ENCODE assay signal across 25 mouse cellular contexts in the genomic region with DNA sequence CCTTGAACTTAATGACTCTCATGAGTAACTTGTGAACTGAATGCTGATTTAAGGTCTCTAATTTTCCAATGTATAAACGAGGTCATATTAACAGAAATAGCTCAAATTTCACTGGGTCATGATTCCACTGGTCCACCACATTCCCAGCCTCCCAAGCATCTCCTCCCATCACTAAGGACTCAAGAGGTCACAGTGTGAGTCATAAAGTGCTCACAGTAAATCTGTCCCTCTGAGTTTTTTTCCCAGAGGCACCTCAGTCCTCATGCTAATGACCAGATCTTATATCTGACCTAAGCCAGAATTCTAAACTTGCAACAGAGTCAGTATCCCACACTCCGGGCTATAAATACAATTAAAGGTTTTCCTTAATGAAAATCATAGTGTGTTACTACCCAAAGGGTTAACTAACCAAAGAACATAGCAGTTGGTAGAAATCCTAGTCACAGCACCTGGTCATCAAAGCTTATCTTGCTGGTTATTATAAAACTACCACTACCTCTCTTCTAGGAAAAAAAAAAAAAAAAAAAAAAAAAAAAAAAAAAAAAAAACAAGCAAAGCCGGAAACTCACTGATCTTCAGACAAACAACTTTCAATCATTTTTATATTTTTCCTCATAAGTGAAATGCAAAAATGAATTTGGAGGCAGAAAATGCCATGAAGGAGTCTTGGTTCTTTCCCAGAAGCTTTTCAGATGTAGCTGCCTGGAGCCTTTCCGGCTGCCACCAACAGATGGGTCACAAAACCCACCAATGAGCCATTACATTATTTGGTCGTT.
"Had no signal": no experiment of that assay in that cellular context is flagged by ENCODE, and none has a peak within 500 bp of the region (broad histone marks: within the 10 kb centered on the region; RNA-seq: fewer than 3 reads in every experiment).

No protein-coding gene starts in this region.

- H3K27me3 ChIP-seq: limb, embryonic 13.5 days; liver, embryonic 12.5 days; liver, embryonic 15.5 days; lung, embryonic 15.5 days; megakaryocyte, embryonic 14.5 days; midbrain, embryonic 13.5 days; neural tube, embryonic 13.5 days; stomach, embryonic 15.5 days had no signal

- H3K36me3 ChIP-seq: limb, embryonic 10.5 days; limb, embryonic 13.5 days; liver, embryonic 12.5 days; liver, embryonic 15.5 days; lung, embryonic 15.5 days; midbrain, embryonic 10.5 days; midbrain, embryonic 13.5 days; neural tube, embryonic 13.5 days; stomach, embryonic 15.5 days had no signal

- H3K9ac ChIP-seq: limb, embryonic 13.5 days; liver, embryonic 12.5 days; liver, embryonic 15.5 days; lung, embryonic 15.5 days; midbrain, embryonic 13.5 days; neural tube, embryonic 13.5 days; stomach, embryonic 15.5 days had no signal

- H3K4me1 ChIP-seq: limb, embryonic 13.5 days; liver, embryonic 12.5 days; liver, embryonic 15.5 days; megakaryocyte, embryonic 14.5 days; stomach, embryonic 15.5 days had no signal

- H3K4me3 ChIP-seq: layer of hippocampus, adult 2 months; limb, embryonic 10.5 days; limb, embryonic 13.5 days; liver, embryonic 12.5 days; liver, embryonic 15.5 days; lung, embryonic 15.5 days; megakaryocyte, embryonic 14.5 days; midbrain, embryonic 10.5 days; midbrain, embryonic 13.5 days; myocyte; neural tube, embryonic 13.5 days; stomach, embryonic 15.5 days had no signal

- H3K4me2 ChIP-seq: limb, embryonic 13.5 days; liver, embryonic 12.5 days; liver, embryonic 15.5 days; lung, embryonic 15.5 days; midbrain, embryonic 13.5 days; neural tube, embryonic 13.5 days; stomach, embryonic 15.5 days had no signal

- ATAC-seq: liver, embryonic 12.5 days; midbrain, embryonic 16.5 days had no signal

- DNase-seq: kidney, adult 18-20 months; kidney, adult 9 months; layer of hippocampus, adult 9-11 months; layer of hippocampus, postnatal 36 days; liver; lung, adult 18-20 months; lung, postnatal 10 days; lung, postnatal 36 days; retina, postnatal 1 day; right cerebral cortex, postnatal 25 days; spleen, adult 18-20 months; thymus, postnatal 36 days had no signal

- H3K27ac ChIP-seq: layer of hippocampus, adult 2 months; limb, embryonic 10.5 days; limb, embryonic 13.5 days; liver, embryonic 12.5 days; liver, embryonic 15.5 days; lung, embryonic 15.5 days; midbrain, embryonic 10.5 days; midbrain, embryonic 13.5 days; neural tube, embryonic 13.5 days; stomach, embryonic 15.5 days had no signal

- H3K9me3 ChIP-seq: limb, embryonic 10.5 days; limb, embryonic 13.5 days; liver, embryonic 15.5 days; lung, embryonic 15.5 days; midbrain, embryonic 10.5 days; midbrain, embryonic 13.5 days; neural tube, embryonic 13.5 days; stomach, embryonic 15.5 days had no signal
